Mouse (Mus musculus): ENCODE results near the gene Rabgap1l.

The Rabgap1l gene

GRCm38 (mm10) chr1:160397037-160397436 lies 396.0 kb downstream of the Rabgap1l start:
- in situ Hi-C loops (cut with MseI, MboI) = loop anchor here in 1 of 2 experiments (5.0 kb wide), 1 partner anchor 320 kb away; no protein-coding TSS in a partner anchor

GRCm38 (mm10) chr1:160387446-160387845 lies 405.6 kb downstream of the Rabgap1l start:
- in situ Hi-C loops (cut with MseI, MboI) = no loop called here

GRCm38 (mm10) chr1:160378367-160378766 lies 414.6 kb downstream of the Rabgap1l start:
- in situ Hi-C loops (cut with MseI, MboI) = loop anchor here in 1 of 2 experiments (10.0 kb wide), 1 partner anchor 124 kb away; no protein-coding TSS in a partner anchor

GRCm38 (mm10) chr1:160377337-160378336 lies 415.4 kb downstream of the Rabgap1l start:
- in situ Hi-C loops (cut with MseI, MboI) = loop anchor here in 1 of 2 experiments (10.0 kb wide), 1 partner anchor 123 kb away; no protein-coding TSS in a partner anchor

GRCm38 (mm10) chr1:160374490-160374889 lies 418.5 kb downstream of the Rabgap1l start:
- in situ Hi-C loops (cut with MseI, MboI) = loop anchor here in 1 of 2 experiments (10.0 kb wide), 1 partner anchor 120 kb away; no protein-coding TSS in a partner anchor

GRCm38 (mm10) chr1:160373306-160373705 lies 419.7 kb downstream of the Rabgap1l start:
- in situ Hi-C loops (cut with MseI, MboI) = loop anchor here in 1 of 2 experiments (10.0 kb wide), 1 partner anchor 119 kb away; no protein-coding TSS in a partner anchor

- in situ Hi-C loops (cut with MseI, MboI) = loop anchor here in 1 of 2 experiments (10.0 kb wide), 1 partner anchor 117 kb away; no protein-coding TSS in a partner anchor
These were observed 421.3 kb downstream of the Rabgap1l start for GRCm38 (mm10) chr1:160371696-160372095.

GRCm38 (mm10) chr1:160370552-160370951 lies 422.5 kb downstream of the Rabgap1l start:
- in situ Hi-C loops (cut with MseI, MboI) = loop anchor here in 1 of 2 experiments (10.0 kb wide), 1 partner anchor 116 kb away; no protein-coding TSS in a partner anchor

- in situ Hi-C loops (cut with MseI, MboI) = no loop called here
These were observed 426.4 kb downstream of the Rabgap1l start for GRCm38 (mm10) chr1:160366615-160367014.

- in situ Hi-C loops (cut with MseI, MboI) = no loop called here
These were observed 435.7 kb downstream of the Rabgap1l start for GRCm38 (mm10) chr1:160357268-160357667.

- in situ Hi-C loops (cut with MseI, MboI) = no loop called here
These were observed 439.1 kb downstream of the Rabgap1l start for GRCm38 (mm10) chr1:160353732-160354455.

- in situ Hi-C loops (cut with MseI, MboI) = no loop called here
These were observed 440.7 kb downstream of the Rabgap1l start for GRCm38 (mm10) chr1:160352309-160352708.

GRCm38 (mm10) chr1:160351880-160352234 lies 441.2 kb downstream of the Rabgap1l start:
- in situ Hi-C loops (cut with MseI, MboI) = no loop called here

- in situ Hi-C loops (cut with MseI, MboI) = no loop called here
These were observed 441.7 kb downstream of the Rabgap1l start for GRCm38 (mm10) chr1:160351146-160351879.

GRCm38 (mm10) chr1:160340653-160341052 lies 452.4 kb downstream of the Rabgap1l start:
- in situ Hi-C loops (cut with MseI, MboI) = no loop called here

- in situ Hi-C loops (cut with MseI, MboI) = no loop called here
These were observed 453.6 kb downstream of the Rabgap1l start for GRCm38 (mm10) chr1:160339374-160339773.

GRCm38 (mm10) chr1:160334791-160335190 lies 458.2 kb downstream of the Rabgap1l start:
- in situ Hi-C loops (cut with MseI, MboI) = no loop called here

- in situ Hi-C loops (cut with MseI, MboI) = no loop called here
These were observed 462.2 kb downstream of the Rabgap1l start for GRCm38 (mm10) chr1:160330828-160331227.

GRCm38 (mm10) chr1:160330222-160330621 lies 462.8 kb downstream of the Rabgap1l start:
- in situ Hi-C loops (cut with MseI, MboI) = no loop called here

- in situ Hi-C loops (cut with MseI, MboI) = no loop called here
These were observed 463.2 kb downstream of the Rabgap1l start for GRCm38 (mm10) chr1:160329788-160330187.

GRCm38 (mm10) chr1:160327531-160327930 lies 465.5 kb downstream of the Rabgap1l start:
- in situ Hi-C loops (cut with MseI, MboI) = no loop called here

Data from mouse trophoblast stem cell (cell line).